Mouse (Mus musculus) testis, postnatal 10 days (tissue): ENCODE measurements around the gene Ofcc1.

Experiments used
- DNase-seq: peaks from one replicate; pipeline ENCODE4 v3.0.0; 2021; ENCODE audit warnings: low spot score

Ofcc1 gene

GRCm38 (mm10) chr13:40361288-40361687 lies at the start of gene Ofcc1:
Ofcc1 (minus strand) TSS chr13:40361450.
- no peak for DNase-seq

DNA sequence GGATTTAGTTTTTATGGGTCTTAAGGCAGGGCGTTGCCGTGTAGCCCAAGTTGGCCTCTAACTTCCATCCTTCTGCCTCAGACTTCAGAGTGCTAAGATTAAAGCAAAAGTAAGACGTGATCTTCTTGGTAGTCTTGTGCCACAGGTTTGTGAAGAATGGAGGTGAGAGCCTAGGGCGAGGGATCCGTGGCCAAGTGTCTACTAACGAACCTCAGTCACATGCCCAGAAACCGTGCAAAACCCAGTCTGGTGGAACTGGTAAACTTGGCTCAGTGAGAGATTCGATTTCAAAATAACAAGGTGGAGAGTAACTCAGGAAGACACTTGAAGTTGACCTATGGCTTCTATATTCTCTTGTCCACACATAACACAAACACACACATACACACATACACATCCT lies 28.9 kb upstream of the Ofcc1 start:
- DNase-seq: no peak

GRCm38 (mm10) chr13:40387446-40387845 lies 26.2 kb upstream of the Ofcc1 start:
- DNase-seq: no peak

- no peak for DNase-seq
Measured at GRCm38 (mm10) chr13:40384962-40385361, 23.7 kb upstream of the Ofcc1 start.

DNA sequence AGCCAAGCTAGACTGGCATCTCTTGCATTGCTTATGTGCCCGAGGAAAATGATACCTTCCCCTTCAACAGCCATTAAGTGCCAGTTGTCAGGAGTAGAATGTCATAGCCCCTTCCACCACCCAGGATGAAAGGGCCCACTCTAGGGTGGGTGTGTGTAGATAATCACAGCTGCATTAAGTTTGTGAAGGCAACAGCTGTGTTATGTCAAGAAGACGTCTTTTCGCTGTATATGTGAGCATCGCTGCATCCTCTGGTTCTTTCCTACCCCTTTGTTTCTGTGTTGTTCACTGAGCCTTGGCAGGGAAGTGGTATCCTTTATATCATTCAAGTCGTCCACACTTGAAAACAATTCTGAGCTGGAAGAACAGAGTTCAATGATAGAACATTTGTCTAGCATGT lies 15.5 kb upstream of the Ofcc1 start:
- DNase-seq: no peak

DNA sequence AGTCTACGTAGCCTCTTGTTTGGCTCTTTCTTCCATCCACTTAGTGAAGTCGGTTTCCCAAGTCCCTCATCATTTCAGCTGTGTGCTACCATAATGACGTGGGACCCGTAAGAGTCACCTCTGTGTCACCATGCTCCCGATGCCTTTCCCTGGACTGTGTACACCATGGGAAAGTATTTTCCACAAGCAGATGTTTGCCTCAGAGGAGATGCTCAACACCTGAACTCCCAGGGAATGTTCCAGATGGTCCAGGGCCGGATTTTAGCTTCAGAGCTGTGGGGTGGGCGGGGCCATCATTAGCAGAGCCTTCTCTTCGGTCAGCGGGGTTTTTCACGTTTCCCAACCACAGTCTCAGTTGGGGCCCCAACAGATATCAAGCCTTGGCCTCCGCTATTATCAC lies 5.5 kb upstream of the Ofcc1 start:
- no peak for DNase-seq

GRCm38 (mm10) chr13:40364855-40365254 lies 3.6 kb upstream of the Ofcc1 start:
- no peak for DNase-seq

DNA sequence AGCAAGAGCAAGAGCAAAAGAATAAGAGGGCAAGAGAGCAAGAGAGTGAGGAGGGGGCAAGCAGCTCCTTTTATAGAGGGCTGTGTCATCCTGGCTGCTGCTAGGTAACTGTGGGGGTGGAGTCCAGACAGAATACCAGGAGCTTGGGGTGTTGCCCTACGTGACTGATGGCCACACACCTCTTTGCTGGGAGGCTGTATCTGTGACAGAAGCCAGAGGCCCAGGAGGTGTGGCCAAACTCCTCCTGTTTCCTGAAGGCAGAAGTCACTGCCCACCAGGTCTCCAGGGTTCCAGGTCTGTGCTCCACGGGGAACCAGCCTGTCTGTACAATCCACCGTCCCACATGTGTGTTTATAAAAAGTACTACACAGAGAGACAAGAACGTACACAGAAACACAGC lies 558 bp downstream of the Ofcc1 start:
- DNase-seq: no peak

GRCm38 (mm10) chr13:40347045-40347444 lies 14.2 kb downstream of the Ofcc1 start:
- no peak for DNase-seq

DNA sequence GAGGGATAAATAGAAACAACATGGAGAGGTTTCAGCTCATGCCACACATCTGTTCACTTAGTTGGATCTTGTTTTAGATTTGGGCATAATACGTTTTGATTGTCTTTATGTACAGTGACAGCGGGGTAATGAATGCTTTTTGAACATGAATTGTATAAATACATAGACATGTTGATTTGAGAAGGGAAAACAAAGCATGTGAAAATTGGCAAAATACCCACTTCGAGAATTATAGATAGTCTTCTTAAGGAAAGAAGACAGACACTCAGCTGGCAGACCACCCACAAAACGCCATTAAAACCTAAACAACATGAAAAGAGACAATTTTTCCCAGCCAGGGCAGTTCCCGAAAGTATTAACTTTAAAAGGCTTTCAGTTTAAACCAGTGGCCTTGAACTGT lies 37.9 kb downstream of the Ofcc1 start:
- no peak for DNase-seq

- no peak for DNase-seq
Measured at GRCm38 (mm10) chr13:40320814-40321525, 40.3 kb downstream of the Ofcc1 start.

GRCm38 (mm10) chr13:40317731-40318130 lies 43.5 kb downstream of the Ofcc1 start:
- no peak for DNase-seq

DNA sequence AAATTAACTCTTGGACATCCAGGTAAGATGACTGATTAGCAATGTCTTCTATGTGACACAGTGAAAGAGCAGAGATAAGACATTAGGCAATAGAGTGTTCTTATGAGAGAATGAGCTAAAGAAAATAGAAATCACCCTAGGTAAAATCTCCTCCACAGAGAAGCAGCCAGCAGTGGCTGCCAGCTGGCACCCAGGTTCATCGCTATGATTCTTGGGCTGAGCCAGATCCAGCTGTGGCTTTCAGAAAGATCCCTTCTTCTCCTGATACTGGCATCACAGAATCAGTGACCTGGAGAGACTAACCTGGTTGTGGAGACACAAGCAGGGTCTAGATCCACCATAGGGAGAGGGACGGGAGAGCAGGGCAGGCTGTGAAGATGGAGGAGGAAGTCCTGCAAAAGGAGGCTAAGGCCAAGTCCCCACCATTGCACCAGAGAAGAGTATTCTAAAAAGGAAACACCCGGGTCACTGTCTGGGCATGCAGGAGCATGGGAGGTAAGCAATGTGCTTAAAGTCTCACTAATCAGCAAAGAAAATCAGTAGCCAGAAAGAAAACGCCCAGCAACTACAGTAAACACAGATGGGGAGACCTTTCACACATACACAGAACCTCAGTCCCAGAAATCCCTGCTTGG lies 46.0 kb downstream of the Ofcc1 start:
- DNase-seq: no peak

DNA sequence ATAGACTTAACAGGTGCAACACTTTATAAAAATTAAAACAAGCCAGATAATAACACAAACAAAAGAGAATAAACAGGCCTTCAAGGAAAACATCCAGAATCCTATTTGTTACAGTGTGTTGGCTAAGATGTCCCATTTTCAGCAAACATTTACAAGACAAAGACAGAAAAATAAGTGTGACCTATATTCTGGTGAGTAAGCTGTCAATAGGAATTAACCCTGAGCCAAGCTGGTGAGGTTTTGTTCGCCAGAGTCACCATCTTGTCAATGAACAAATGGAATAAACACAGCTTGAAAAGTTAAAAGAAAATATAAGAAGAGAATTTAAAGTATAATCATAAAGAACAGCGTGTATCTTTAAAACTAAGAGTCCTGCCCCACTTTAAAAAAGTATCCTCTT lies 68.4 kb downstream of the Ofcc1 start:
- no peak for DNase-seq

DNA sequence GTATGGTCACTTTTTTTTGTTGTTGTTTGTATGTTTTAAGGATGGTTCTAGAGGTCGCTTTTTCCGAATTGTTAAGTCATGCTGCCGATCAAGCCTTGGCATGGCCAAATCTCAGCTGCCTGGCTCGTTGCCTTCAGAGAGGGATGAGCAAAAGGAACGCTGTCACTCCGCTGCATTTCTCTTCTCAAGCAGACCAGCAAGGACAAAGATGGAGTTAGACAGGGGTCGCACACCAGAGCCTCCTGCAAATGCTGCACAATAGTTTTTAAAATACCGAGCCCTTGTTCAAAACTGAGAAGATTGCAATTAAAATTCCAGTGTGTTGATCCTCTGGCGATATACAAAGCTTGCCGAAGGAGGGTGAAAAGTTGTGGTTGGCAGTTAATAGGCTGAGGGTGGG lies 70.4 kb downstream of the Ofcc1 start:
- no peak for DNase-seq

DNA sequence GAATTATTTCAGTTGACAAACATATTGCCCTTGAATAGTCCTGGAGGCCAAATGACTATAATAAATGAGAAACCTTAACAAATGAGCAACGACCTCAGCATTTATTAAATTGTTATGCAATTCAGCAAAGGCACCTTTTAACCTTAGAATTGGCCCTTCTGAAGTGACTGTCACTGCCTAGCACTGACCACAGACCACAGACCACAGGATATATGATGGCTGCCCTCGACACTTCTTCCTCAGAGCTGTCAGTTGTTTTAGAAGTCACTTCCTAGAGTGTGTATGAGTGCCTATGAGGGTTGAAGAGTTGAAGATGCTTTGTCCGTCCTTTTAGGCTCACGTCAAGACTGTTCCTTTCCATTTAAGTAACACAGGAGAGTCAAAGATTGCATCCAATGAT lies 72.6 kb downstream of the Ofcc1 start:
- no peak for DNase-seq

GRCm38 (mm10) chr13:40287266-40288002 lies 73.8 kb downstream of the Ofcc1 start:
- DNase-seq: no peak

GRCm38 (mm10) chr13:40285234-40285791 lies 75.9 kb downstream of the Ofcc1 start:
- no peak for DNase-seq

DNA sequence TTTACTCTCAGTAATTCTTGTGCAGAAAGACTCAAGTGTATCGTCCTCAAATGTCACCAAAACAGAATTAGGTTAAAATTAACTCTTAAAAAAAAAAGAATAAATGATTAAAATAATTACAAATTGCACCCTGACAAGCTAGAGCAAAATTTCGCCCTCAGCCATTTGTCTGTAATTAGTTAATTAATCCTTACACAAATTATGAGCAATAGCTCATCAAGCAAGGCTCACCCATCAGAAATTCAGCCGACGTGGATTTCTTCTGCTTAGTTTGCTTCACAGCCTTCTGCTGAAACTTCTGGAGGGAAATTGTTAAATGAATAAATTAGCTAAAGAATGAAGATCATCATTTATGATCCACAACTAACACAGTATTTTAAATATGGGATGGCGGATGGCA lies 80.6 kb downstream of the Ofcc1 start:
- no peak for DNase-seq

DNA sequence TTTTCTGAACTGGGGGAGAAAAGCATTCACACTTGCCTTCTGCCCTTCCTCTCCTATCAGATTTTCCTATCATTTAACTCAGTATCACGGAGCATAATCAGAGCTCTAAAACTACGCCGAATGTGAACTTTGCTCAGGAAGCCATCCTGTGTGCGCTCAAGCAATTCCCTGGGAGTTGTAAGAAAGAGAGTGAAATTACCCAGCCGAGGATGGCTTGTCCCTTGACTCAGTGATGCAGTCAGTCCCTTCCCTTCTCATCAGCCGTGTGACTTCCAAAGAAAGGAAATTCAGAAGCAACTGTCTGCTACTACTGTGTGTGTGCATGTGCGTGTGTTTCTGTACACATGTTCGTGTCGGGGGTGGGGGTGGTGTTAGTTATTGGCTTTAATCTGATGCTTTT lies 93.7 kb downstream of the Ofcc1 start:
- DNase-seq: no peak

DNA sequence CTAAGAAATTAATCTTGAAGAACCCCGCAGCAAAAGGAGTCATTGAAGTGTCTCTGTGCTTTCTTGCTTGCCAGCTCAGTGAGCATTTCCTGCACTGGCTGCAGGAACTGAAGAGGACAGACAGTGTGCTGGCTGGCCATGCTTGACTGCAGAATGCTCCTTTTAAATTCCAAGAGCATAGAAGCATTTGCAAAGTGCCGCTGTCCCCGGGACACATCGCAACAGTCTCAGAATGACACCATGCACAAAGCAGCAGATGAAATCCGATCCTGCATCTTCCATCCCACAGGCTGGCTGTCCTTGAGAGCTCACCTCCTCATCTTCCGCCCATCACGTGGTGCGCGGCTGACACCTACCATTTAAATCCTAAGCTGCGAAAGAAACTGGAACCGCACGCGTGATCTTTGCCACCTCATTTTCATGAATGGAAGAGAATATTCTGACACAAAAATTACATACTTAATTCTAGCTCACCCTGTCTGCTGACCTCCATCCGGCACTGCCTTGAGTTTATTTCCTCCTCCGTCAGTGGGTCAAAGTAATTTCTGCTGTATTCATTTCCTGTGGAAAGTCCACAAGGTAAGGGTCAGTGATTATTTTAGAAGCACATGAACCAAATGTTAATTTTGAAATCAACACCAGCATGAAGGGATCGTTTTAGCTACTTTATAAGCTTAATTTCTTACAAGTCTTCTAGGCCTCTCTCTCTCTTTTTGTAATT lies 98.0 kb downstream of the Ofcc1 start:
- DNase-seq: no peak

DNA sequence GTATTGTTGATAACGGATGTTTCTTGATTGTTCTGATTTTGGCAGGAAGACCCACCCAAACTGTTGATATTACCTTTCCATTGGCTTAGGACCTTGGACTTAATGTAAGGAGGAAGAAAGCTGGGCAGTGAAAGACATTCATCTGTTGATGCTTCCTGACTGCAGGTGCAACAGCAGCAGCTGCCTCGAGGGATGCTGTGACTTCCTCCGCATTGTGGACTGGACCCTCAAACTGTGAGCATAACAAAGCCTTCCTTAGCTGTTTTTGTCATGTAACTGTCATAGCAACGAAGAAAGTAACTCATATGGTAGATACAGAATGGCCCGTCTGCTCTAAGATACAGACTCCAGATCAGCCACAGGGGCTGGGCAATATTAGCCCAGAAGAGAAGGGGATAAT lies 102.5 kb downstream of the Ofcc1 start:
- DNase-seq: no peak
